Mouse (Mus musculus) hindbrain, embryonic 11.5 days (tissue): Measurements from ENCODE around the gene Ticam1. TPM values are rescaled to one million over a fixed set of nuclear protein-coding genes. Genes with fewer than 3 reads are reported as not detected.

ENCODE experiments used
- ATAC-seq: fragments of 200-750 bp; cut with Nextera tagmentation; 2 replicates; pipeline ENCODE4 v1.8.0; 2017; ENCODE audit warnings: mild to moderate bottlenecking, moderate TSS enrichment, moderate library complexity; ENCODE audit not compliant: low FRiP score
- DNase-seq: peaks from one replicate; pipeline ENCODE4 v3.0.0-alpha.2; 2015; ENCODE audit warnings: low spot score
- H3K27ac ChIP-seq: fragments of 300-500 bp; sonication (generic); 2 replicates; pipeline ENCODE4 v1.5.1; 2014; ENCODE audit warnings: mild to moderate bottlenecking, low read depth, low read length
- H3K27me3 ChIP-seq: fragments of 300-500 bp; sonication (generic); 2 replicates; pipeline ENCODE4 v1.6.1; 2014; ENCODE audit warnings: mild to moderate bottlenecking, low read length, moderate library complexity, mixed read lengths; ENCODE audit not compliant: control insufficient read depth, insufficient read depth
- H3K36me3 ChIP-seq: fragments of 300-500 bp; sonication (generic); 2 replicates; pipeline ENCODE4 v1.6.1; 2014; ENCODE audit warnings: mild to moderate bottlenecking, low read length, moderate library complexity, mixed read lengths; ENCODE audit not compliant: control insufficient read depth, insufficient read depth
- H3K4me1 ChIP-seq: fragments of 300-500 bp; sonication (generic); replicated peaks from 2 replicates; pipeline ENCODE4 v1.6.1; 2014; ENCODE audit warnings: low read length, mixed read lengths; ENCODE audit not compliant: control insufficient read depth, insufficient read depth
- H3K4me2 ChIP-seq: fragments of 300-500 bp; sonication (generic); replicated peaks from 2 replicates; pipeline ENCODE4 v1.6.1; 2014; ENCODE audit warnings: mild to moderate bottlenecking, low read depth, low read length
- H3K4me3 ChIP-seq: fragments of 300-500 bp; sonication (generic); 2 replicates; pipeline ENCODE4 v1.5.1; 2014; ENCODE audit warnings: low read depth, low read length
- H3K9ac ChIP-seq: fragments of 300-500 bp; sonication (generic); 2 replicates; pipeline ENCODE4 v1.6.1; 2014; ENCODE audit warnings: low read depth, low read length
- H3K9me3 ChIP-seq: fragments of 300-500 bp; sonication (generic); 2 replicates; pipeline ENCODE4 v1.6.1; 2016; ENCODE audit warnings: low read length; ENCODE audit not compliant: control insufficient read depth
- WGBS: fragments of 180-500 bp; shearing (Covaris S2); extraction: QIAGEN DNeasy Blood & Tissue Kit; methylation state at CpG from one replicate; pipeline ENCODE4 v1.1.7; 2014; 5-methylcytosine and 5-hydroxymethylcytosine counted together
- polyA plus RNA-seq: library from polyadenylated mRNA; unstranded; fragments of >200 nt; fragmentation: Nextera tagmentation; extraction: Ambion mirVana; gene quantifications from 2 replicates; pipeline ENCODE4 v1.2.1, GENCODE M21; 2014

Ticam1 gene
- polyA plus RNA-seq, 1 experiment from 2014 or later = 2.7 TPM

DNA sequence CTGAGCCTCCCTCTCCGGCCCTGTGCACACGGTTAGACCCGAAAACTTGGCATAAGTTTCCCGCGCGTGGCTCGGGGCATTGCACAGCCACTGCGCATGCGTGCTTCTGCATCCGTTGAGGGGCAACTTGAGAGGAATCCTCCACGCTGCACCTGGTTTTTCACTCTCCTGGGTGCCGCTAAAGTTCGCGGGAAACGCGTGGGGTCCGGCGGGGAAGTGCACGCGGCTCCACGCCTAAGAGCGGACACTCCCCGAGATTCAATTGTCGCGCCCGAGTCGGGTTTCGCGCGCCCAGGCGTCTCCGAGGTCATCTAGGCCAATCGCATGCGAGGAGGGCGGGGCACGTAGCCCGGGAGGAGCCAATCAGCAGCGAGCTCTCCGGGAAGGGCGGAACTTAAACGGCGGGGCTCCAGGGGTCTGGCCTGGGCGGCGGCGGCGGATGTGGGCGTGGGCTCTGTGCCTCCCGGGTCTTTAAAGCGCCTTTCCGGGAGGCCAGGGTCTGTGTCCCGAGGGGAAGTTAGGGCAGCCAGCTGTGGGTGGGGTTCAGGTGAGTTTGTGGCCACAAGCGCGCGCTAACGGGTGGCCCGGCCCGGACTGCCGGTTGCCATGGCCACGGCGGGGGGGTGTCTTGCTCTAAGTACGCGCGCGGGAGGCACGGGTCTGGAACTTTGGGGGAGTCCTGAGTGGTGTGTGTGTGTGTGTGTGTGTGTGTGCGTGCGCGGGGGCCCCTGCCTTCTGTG, 27.4 kb upstream of the Ticam1 start:
- Histone ChIP-seq H3K27me3 (no peaks in the 10 kb centered on the region), H3K27ac (peak overlapping the region; percentile 82), H3K36me3 (no peaks in the 10 kb centered on the region), H3K4me2 (peak overlapping the region; percentile 95), H3K9me3 (no peaks in the 10 kb centered on the region), H3K9ac (peak overlapping the region; percentile 79), H3K4me1 (peaks cover 16% of the 10 kb centered on the region), H3K4me3 (peak overlapping the region; percentile 71)
- DNase-seq (peak; percentile 98), ATAC-seq (peak; percentile 92)
- under 1% methylated on average over 68 of the region's 68 CpGs for WGBS

DNA sequence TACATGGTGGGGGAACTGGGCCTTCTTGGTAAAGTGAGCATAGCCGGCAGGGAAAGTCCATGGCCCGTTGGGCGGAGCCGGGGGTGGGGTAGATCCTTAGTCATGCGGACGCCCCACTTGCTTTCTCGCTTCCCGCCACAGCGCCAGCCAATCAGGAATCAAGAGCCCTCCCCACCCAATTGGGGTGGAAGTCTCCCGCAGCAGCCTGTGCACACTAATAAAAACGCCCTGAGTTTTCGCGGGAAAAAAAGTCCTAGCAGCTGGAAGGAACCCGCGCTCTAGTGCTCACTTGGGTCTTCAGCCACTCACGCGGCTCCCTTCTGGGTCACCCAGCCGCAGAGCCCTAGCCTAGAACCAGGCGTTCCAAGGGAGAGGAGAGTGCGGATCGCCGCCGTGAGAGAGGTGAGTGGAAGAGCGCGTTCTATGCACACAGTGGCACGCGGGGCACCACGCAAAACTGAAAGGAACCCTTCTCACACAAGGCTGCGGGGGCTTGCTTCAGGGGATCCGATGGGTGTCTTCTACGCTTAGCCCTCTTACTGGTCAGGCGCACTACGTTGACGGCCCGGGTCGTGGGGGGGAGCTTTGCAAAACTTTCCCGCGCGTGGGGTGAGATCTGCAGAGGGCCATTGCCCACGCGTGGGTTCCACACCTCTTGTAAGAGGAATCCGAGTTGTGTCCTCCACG, 26.7 kb upstream of the Ticam1 start, which contains the start of gene Uhrf1:
Gene Uhrf1, plus strand, starts transcription at position 162 of the 687 bp plus-strand sequence.
- H3K9me3 ChIP-seq = no peaks in the 10 kb centered on the region
- no peaks in the 10 kb centered on the region for H3K27me3 ChIP-seq
- H3K36me3 ChIP-seq = no peaks in the 10 kb centered on the region
- H3K27ac ChIP-seq = peak within 1 kb of the TSS; percentile 82
- peak within 1 kb of the TSS; percentile 95 for H3K4me2 ChIP-seq
- H3K4me1 ChIP-seq = peaks cover 15% of the 10 kb centered on the region
- peak within 1 kb of the TSS; percentile 71 for H3K4me3 ChIP-seq
- ATAC-seq (peak; percentile 73), DNase-seq (peak; percentile 85)
- peak within 1 kb of the TSS; percentile 79 for H3K9ac ChIP-seq
- WGBS = under 1% methylated on average over 43 of the region's 43 CpGs

DNA sequence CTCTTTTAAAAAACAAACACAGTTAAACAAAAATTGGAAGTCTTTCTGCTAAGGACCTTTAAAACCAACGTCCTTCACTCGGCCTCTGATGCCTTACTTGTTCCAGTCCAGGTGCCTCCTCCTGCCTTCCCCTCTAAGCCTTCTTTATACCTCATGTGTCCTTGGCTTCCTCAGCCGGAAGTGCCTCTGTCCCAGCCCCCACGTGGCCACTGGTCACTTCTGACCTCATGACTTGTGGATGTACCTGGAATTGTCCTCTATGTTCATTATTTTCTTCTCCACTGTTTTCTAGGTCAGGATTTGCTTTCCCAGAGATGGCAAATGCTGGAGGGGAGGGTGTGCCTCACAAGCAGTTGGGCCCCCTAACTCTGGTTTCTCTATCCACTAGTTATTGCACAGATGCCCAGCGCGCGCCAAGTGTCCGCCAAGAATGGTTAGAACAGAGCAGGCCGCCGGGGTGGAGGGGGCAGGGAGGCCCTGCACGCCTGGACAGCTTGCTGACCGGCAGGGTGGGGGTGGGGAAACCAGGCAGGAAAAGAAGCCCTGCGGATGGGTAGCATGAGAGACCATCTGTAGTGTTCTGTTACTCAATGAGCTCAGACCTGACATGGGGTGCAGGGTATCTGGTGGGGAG, 25.9 kb upstream of the Ticam1 start:
- Histone ChIP-seq H3K27ac (peak overlapping the region; percentile 82), H3K9ac (0 out of 2 replicates have a peak overlapping the region, but pooled peaks have one; percentile 19), H3K27me3 (no peaks in the 10 kb centered on the region), H3K4me2 (peak overlapping the region; percentile 95), H3K36me3 (no peaks in the 10 kb centered on the region), H3K4me3 (no peak overlapping the region; the same call in 1 of the 2 replicates), H3K4me1 (peaks cover 13% of the 10 kb centered on the region), H3K9me3 (no peaks in the 10 kb centered on the region)
- 29% methylated on average over 13 of the region's 13 CpGs for whole genome bisulfite sequencing
- DNase-seq (peak; percentile 51), ATAC-seq (peak; percentile 50)

DNA sequence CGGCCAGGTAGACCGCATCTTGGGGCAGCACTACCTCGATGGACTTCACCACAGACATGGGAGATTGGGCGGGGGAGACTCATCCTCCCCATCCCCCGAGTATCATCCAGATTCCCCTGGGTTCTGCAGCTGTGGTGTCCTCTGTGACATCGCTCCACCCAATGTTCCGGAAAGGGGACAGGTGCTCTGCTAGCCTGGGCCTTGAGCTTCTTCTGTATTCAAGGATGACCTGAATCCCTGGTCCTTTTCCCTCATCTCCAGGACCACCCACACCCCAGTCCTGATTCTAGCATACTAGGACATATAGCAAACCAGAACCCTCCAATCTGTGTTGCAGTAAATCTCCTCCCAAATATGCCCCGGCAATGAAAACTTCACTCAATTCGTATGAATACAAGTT, 23.6 kb upstream of the Ticam1 start, which contains the start of gene Arrdc5:
Gene Arrdc5, minus strand, starts transcription at position 101 of the 400 bp plus-strand sequence.
- H3K9ac ChIP-seq = no peak within 1 kb of the TSS
- no peak within 1 kb of the TSS for H3K4me3 ChIP-seq
- H3K36me3 ChIP-seq = no peaks in the 10 kb centered on the region
- no peak for ATAC-seq
- H3K27me3 ChIP-seq = no peaks in the 10 kb centered on the region
- 90% methylated on average over 9 of the region's 9 CpGs for WGBS
- no peak for DNase-seq
- H3K4me1 ChIP-seq = peaks cover 10% of the 10 kb centered on the region
- no peaks in the 10 kb centered on the region for H3K9me3 ChIP-seq
- H3K27ac ChIP-seq = no peak within 1 kb of the TSS
- no peak within 1 kb of the TSS for H3K4me2 ChIP-seq

DNA sequence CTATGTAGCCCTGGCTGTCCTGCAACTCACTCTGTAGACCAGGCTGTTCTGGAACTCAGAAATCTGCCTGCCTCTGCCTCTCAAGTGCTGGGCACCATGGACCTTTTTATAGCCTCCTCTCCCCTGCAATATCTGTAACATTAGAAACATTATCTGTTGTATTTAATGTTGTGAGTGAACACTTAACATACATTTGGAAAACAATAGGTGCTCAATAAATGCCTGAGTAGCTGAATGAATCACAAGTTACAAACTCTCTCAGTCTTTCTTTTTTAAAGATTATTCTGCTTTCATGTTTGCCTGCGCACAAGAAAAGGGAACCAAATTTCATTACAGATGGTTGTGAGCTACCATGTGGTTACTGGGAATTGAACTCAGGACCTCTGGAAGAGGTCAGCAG, 21.7 kb upstream of the Ticam1 start:
- Histone ChIP-seq H3K9me3 (no peaks in the 10 kb centered on the region), H3K4me3 (no peak overlapping the region), H3K4me2 (no peak overlapping the region), H3K4me1 (peaks cover 4% of the 10 kb centered on the region; the same call in 1 of the 2 replicates), H3K36me3 (no peaks in the 10 kb centered on the region), H3K27me3 (no peaks in the 10 kb centered on the region), H3K27ac (no peak overlapping the region), H3K9ac (no peak overlapping the region)
- ATAC-seq (no peak), DNase-seq (no peak)
- 100% methylated on average over 1 of the region's 1 CpGs for WGBS

DNA sequence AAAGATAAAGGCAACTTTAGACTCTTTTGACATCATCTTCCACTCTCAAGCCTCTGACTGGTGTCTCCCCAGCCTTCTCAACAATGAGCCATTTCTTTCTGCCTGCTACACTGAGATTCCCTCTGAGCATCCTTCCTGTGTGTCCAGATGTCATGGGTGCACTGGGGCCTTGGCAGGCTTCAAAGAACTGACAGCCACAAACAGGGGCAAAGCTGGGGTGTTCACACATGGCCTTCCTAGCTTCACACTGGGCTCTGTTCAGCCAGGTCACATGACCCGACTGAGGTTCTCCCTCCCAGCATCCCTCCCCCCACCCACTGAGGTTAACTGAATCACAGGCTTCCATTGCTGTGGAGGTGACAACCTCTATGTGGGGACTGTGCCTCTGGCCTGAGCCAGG, 19.6 kb upstream of the Ticam1 start:
- ATAC-seq (no peak), DNase-seq (no peak)
- Histone ChIP-seq H3K9me3 (no peaks in the 10 kb centered on the region), H3K36me3 (no peaks in the 10 kb centered on the region), H3K27ac (no peak overlapping the region), H3K27me3 (no peaks in the 10 kb centered on the region), H3K4me2 (no peak overlapping the region), H3K4me3 (no peak overlapping the region), H3K4me1 (no peaks in the 10 kb centered on the region), H3K9ac (no peak overlapping the region)
- WGBS = 74% methylated on average over 1 of the region's 1 CpGs

DNA sequence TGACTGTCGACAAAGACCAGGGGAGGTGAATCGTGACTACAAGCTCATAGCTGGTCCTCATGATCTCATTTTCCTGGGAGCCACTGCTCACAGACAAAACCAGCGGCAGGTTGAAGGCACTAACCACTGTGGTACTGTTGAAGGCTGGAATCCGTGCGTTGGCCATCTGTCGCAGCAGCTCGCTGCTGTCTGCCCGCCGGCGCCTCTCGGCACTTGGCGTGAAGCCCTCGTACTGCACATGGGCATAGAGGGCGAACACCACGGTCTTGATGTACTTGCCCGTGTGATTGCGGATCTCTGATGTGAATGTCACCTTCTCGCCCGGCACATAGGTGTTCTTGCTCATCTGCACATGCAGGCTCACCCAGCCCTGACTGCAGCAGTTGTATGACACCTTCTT, 17.7 kb upstream of the Ticam1 start:
- 88% methylated on average over 19 of the region's 19 CpGs for WGBS
- no peak overlapping the region for H3K9ac ChIP-seq

DNA sequence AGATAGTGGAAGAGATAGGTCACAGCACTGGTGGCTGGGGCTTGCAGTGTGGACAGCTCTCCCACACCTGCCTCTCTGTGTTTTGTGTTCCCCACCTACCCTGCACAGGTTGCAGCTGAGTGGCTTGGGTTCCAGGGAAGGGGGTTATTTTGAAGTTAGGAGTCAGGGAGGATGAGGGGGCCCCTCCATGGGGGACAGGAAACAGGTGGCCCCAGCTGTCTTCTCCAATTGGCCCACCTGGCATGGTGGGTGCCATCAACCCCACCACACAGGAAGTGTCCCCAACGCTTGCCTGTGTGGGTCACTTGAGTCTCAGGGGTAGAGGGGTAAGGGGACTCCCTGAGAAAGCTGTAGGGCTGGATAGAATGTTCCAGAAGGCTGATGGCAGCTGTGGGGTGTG, 16.7 kb upstream of the Ticam1 start:
- Histone ChIP-seq H3K4me2 (no peak overlapping the region), H3K36me3 (no peaks in the 10 kb centered on the region), H3K4me1 (peaks cover 5% of the 10 kb centered on the region), H3K9me3 (no peaks in the 10 kb centered on the region), H3K9ac (no peak overlapping the region), H3K27me3 (no peaks in the 10 kb centered on the region), H3K27ac (no peak overlapping the region), H3K4me3 (no peak overlapping the region)
- ATAC-seq (no peak), DNase-seq (no peak)
- WGBS = 65% methylated on average over 1 of the region's 1 CpGs

More for the DNA sequence above, 17.7 kb upstream of the Ticam1 start:
- Histone ChIP-seq H3K36me3 (no peaks in the 10 kb centered on the region), H3K9me3 (no peaks in the 10 kb centered on the region), H3K4me2 (no peak overlapping the region), H3K4me3 (no peak overlapping the region), H3K27ac (no peak overlapping the region), H3K27me3 (no peaks in the 10 kb centered on the region), H3K4me1 (peaks cover 5% of the 10 kb centered on the region)
- no peak for ATAC-seq
- DNase-seq = no peak
